Mouse (Mus musculus): Measurements from ENCODE around the gene Tsc22d3. TPM values are rescaled to one million over a fixed set of nuclear protein-coding genes. Genes with fewer than 3 reads are reported as not detected.
A peak's percentile ranks its signal among the peaks of the same experiment; 100 is the strongest.

Gene Tsc22d3
- polyA plus RNA-seq, 1 experiment from 2014 or later: 34.2 TPM

DNA sequence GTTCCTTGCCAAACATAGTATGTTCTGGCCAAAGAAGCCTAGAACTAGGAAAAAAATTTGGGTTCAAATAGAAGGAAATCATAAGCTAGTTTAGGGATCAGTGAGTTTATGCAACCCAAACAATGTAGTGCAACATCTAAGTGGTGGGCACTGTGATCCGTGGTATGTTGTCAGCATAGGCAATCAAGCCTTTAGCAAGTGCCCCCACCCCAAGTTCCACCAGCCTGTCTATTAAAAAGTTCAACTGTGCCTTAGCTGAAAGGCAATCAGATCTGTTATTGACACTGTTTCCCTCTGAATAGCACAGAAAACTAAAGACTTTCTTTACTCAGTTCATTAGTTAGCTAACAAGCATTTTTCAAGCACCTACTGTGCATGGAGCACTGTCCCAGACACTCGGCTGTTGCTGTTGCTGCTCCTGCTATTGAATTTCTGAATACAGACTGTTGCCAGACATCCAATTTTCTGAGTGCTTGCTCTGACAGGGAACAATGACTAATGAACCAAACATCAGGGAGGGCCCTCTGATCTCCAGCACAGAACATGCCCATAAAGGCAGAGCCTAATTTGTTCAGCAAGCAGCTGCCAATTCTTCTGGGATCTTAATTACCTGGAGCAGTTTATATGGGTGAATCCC lies 27.6 kb downstream of the Tsc22d3 start:
- H3K4me2 ChIP-seq (ENCODE audit: low read depth, low read length): no peak overlapping the region
- H3K9ac ChIP-seq (replicated peaks): no peak overlapping the region
- H3K27me3 ChIP-seq (ENCODE audit: insufficient read depth, low read length): 0 out of 2 replicates have a peak, but pooled peaks cover under 1% of the 10 kb centered on the region
- ATAC-seq (no peak), DNase-seq (no peak)
- 72% methylated on average over 2 of the region's 2 CpGs for WGBS (ENCODE audit: insufficient replicate concordance)
- H3K4me1 ChIP-seq (ENCODE audit: insufficient read depth): peaks cover 10% of the 10 kb centered on the region
- H3K27ac ChIP-seq (ENCODE audit: low read depth): no peak overlapping the region
- no peak for TF ChIP-seq CTCF (IDR thresholded peaks at IDR 0.05; ENCODE audit: low read depth)
- TF ChIP-seq EP300 (IDR thresholded peaks at IDR 0.05; ENCODE audit: low read depth): no peak
- no peak overlapping the region for H3K4me3 ChIP-seq (ENCODE audit: low read depth, low read length)
- H3K9me3 ChIP-seq (ENCODE audit: low read length): no peaks in the 10 kb centered on the region
- H3K36me3 ChIP-seq (replicated peaks; ENCODE audit: insufficient read depth, low read length): 0 out of 2 replicates have a peak, but pooled peaks cover 6% of the 10 kb centered on the region

DNA sequence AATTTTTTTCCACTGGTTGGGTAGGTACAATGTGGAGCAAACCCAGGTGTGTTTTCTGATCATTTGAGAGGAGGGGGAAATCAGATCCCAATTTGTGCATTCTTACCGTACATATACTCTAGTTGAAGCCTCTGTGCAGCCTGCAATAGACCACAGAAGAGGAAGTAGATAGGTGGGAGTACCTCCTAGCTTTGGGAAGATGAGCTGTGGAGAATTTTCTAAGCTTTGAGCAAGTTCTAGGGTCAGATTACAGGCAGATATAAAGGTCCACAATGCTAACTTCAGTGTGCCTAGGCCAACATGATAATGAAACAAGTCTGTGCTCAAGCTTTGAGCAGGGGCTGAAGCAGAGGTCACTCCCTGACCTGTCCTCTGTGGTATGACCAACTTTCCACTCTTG lies 30.9 kb downstream of the Tsc22d3 start:
- TF ChIP-seq CTCF (IDR thresholded peaks at IDR 0.05; ENCODE audit: low read depth) (no peak), EP300 (IDR thresholded peaks at IDR 0.05; ENCODE audit: low read depth) (no peak)
- no peak for ATAC-seq
- WGBS (ENCODE audit: insufficient replicate concordance): 48% methylated on average over 1 of the region's 1 CpGs
- DNase-seq: no peak
- Histone ChIP-seq H3K36me3 (replicated peaks; ENCODE audit: insufficient read depth, low read length) (0 out of 2 replicates have a peak, but pooled peaks cover 6% of the 10 kb centered on the region), H3K9ac (replicated peaks) (no peak overlapping the region), H3K4me2 (ENCODE audit: low read depth, low read length) (no peak overlapping the region), H3K9me3 (ENCODE audit: low read length) (no peaks in the 10 kb centered on the region), H3K4me3 (ENCODE audit: low read depth, low read length) (no peak overlapping the region), H3K4me1 (ENCODE audit: insufficient read depth) (peaks cover 26% of the 10 kb centered on the region), H3K27ac (ENCODE audit: low read depth) (no peak overlapping the region), H3K27me3 (ENCODE audit: insufficient read depth, low read length) (no peaks in the 10 kb centered on the region)

DNA sequence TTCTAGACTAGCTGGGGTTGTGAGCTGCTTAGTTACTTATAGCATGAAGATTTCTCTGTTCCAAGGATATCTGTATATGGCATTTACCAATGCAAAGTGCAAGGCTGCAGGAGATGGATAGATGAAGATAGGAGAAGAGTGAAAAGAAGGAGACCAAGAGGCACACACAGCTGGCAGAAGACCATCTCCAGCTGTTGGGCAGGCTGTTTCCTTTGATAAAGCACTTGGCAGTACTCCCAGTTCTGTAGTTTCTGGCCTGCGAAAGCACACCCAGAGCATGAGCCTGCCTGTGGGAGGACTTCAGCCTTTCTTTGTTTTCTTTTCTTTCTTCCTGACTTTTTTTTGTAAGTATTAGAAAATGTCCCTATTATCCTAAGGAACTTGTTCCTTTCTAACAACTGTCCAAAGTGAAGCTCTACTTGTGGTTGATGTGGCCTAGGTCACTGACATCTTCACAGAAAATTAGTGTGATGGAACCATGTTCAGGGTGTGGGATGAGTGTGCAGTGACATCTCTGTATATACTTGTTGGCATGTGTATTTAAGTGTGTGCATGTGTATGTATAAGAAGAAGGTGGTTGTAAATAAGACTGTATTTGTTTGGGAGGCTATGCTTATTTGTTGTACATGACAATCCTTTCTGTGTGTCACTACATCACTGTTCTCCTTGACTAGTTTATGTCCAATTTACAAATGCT lies 32.6 kb downstream of the Tsc22d3 start:
- Histone ChIP-seq H3K4me1 (ENCODE audit: insufficient read depth) (peaks cover 26% of the 10 kb centered on the region), H3K9me3 (ENCODE audit: low read length) (no peaks in the 10 kb centered on the region), H3K27me3 (ENCODE audit: insufficient read depth, low read length) (no peaks in the 10 kb centered on the region), H3K9ac (replicated peaks) (no peak overlapping the region), H3K4me3 (ENCODE audit: low read depth, low read length) (no peak overlapping the region), H3K36me3 (replicated peaks; ENCODE audit: insufficient read depth, low read length) (0 out of 2 replicates have a peak, but pooled peaks cover 3% of the 10 kb centered on the region), H3K27ac (ENCODE audit: low read depth) (peak overlapping the region; percentile 56), H3K4me2 (ENCODE audit: low read depth, low read length) (0 out of 2 replicates have a peak overlapping the region, but pooled peaks have one; percentile 4)
- WGBS (ENCODE audit: insufficient replicate concordance): 43% methylated on average over 1 of the region's 1 CpGs
- peak; percentile 65 for DNase-seq
- peak; percentile 98 for ATAC-seq
- TF ChIP-seq EP300 (IDR thresholded peaks at IDR 0.05; ENCODE audit: low read depth) (peak; percentile 97), CTCF (IDR thresholded peaks at IDR 0.05; ENCODE audit: low read depth) (no peak)

DNA sequence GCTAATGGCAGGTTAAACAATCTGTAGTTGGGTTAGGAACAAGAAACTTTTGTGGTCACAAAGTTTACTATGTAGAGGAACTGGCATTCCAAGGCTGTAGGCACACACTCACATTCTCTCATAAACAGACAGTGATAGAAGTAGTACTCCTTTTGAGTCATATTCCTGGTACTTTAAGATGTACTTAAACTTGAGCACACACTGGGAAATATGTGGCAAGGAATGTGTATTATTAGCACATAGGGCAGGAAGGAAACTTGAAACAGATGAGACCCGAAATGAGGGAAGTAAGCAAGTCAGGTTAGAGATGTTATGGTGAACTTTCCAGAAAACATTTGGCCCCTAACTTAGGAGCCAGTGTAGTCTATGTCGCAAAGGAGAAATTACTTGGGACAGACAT lies 34.7 kb downstream of the Tsc22d3 start:
- DNase-seq (no peak), ATAC-seq (no peak)
- no peak overlapping the region for H3K4me3 ChIP-seq (ENCODE audit: low read depth, low read length)
- no peak overlapping the region for H3K27ac ChIP-seq (ENCODE audit: low read depth)
- H3K36me3 ChIP-seq (replicated peaks; ENCODE audit: insufficient read depth, low read length): 0 out of 2 replicates have a peak, but pooled peaks cover 3% of the 10 kb centered on the region
- TF ChIP-seq CTCF (IDR thresholded peaks at IDR 0.05; ENCODE audit: low read depth) (no peak), EP300 (IDR thresholded peaks at IDR 0.05; ENCODE audit: low read depth) (no peak)
- H3K9me3 ChIP-seq (ENCODE audit: low read length): no peaks in the 10 kb centered on the region
- WGBS (ENCODE audit: insufficient replicate concordance): 54% methylated on average over 2 of the region's 2 CpGs
- H3K4me1 ChIP-seq (ENCODE audit: insufficient read depth): peaks cover 26% of the 10 kb centered on the region
- H3K9ac ChIP-seq (replicated peaks): no peak overlapping the region
- no peak overlapping the region for H3K4me2 ChIP-seq (ENCODE audit: low read depth, low read length)
- H3K27me3 ChIP-seq (ENCODE audit: insufficient read depth, low read length): no peaks in the 10 kb centered on the region

DNA sequence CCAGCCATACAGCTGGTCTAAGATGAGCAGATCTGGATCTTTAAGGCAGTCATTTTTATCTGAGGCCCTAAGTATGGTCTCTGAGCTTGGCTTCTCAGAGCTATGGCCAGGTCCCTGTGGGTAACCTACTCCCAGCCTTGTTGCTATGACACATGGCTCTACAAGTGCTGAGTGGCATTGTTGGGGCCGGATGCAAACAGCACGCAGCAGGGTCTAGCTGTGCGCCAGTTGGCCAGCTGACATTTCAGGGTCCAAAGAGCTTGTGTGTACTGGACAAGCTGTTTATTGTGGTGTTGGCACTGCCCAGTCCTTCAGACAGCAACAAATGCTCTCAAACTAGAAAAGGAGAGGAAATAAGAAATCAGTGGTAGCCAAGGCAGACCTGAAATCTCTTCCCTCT lies 35.2 kb downstream of the Tsc22d3 start:
- Histone ChIP-seq H3K4me3 (ENCODE audit: low read depth, low read length) (no peak overlapping the region), H3K36me3 (replicated peaks; ENCODE audit: insufficient read depth, low read length) (0 out of 2 replicates have a peak, but pooled peaks cover 3% of the 10 kb centered on the region), H3K4me2 (ENCODE audit: low read depth, low read length) (no peak overlapping the region), H3K4me1 (ENCODE audit: insufficient read depth) (peaks cover 26% of the 10 kb centered on the region), H3K27me3 (ENCODE audit: insufficient read depth, low read length) (no peaks in the 10 kb centered on the region), H3K27ac (ENCODE audit: low read depth) (no peak overlapping the region), H3K9ac (replicated peaks) (no peak overlapping the region), H3K9me3 (ENCODE audit: low read length) (no peaks in the 10 kb centered on the region)
- TF ChIP-seq CTCF (IDR thresholded peaks at IDR 0.05; ENCODE audit: low read depth): no peak
- DNase-seq (no peak), ATAC-seq (no peak)
- WGBS (ENCODE audit: insufficient replicate concordance): 82% methylated on average over 3 of the region's 3 CpGs

DNA sequence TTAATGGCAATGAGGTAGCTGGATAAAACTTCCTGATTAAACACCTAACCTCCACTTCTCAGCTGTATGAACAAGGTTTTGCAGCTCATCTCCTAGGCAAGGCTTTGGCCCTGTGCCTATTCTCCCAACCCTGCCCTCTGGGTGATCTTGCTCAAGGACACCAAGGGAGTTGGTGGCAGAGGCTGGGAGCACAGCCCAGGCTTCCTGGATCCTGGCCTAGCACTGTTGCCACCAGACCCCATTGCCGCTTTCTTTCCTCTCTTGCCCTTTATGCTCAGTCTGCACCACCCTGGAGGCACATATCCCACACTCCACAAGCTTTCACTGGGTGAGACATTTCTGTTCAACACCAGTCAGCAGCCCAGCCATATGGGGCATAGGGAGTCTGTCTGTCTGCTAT lies 35.7 kb downstream of the Tsc22d3 start:
- Histone ChIP-seq H3K4me1 (ENCODE audit: insufficient read depth) (peaks cover 26% of the 10 kb centered on the region), H3K4me2 (ENCODE audit: low read depth, low read length) (no peak overlapping the region), H3K9ac (replicated peaks) (no peak overlapping the region), H3K36me3 (replicated peaks; ENCODE audit: insufficient read depth, low read length) (0 out of 2 replicates have a peak, but pooled peaks cover 3% of the 10 kb centered on the region), H3K27ac (ENCODE audit: low read depth) (no peak overlapping the region), H3K4me3 (ENCODE audit: low read depth, low read length) (no peak overlapping the region), H3K9me3 (ENCODE audit: low read length) (no peaks in the 10 kb centered on the region), H3K27me3 (ENCODE audit: insufficient read depth, low read length) (no peaks in the 10 kb centered on the region)
- ATAC-seq: no peak
- no peak for TF ChIP-seq EP300 (IDR thresholded peaks at IDR 0.05; ENCODE audit: low read depth)
- TF ChIP-seq CTCF (IDR thresholded peaks at IDR 0.05; ENCODE audit: low read depth): no peak
- no peak for DNase-seq
- 88% methylated on average over 1 of the region's 1 CpGs for WGBS (ENCODE audit: insufficient replicate concordance)

Measured in liver, postnatal 0 days (tissue).